Mouse (Mus musculus) left cerebral cortex, adult 2 months (tissue): ENCODE measurements around the gene Atp6v1e1. TPM values are rescaled to one million over a fixed set of nuclear protein-coding genes. Genes with fewer than 3 reads are reported as not detected.

Source experiments
- DNase-seq, 2 experiments: peaks; one replicate each; pipeline ENCODE4 v3.0.0; 2021 to 2022; ENCODE audit warnings: low spot score in 2 of 2, mixed read lengths in 1 of 2; ENCODE audit errors: extremely low spot score in 1 of 2
- H3K27ac ChIP-seq: fragments of 200-600 bp; 2 replicates; pipeline ENCODE4 v1.8.1; 2022
- H3K4me3 ChIP-seq: fragments of 200-600 bp; 2 replicates; pipeline ENCODE4 v1.8.1; 2022
- CTCF ChIP-seq: fragments of 200-600 bp; IDR thresholded peaks from 2 replicates; pipeline ENCODE4 v1.8.1; 2022; ENCODE audit warnings: antibody characterized with exemption, mild to moderate bottlenecking, moderate library complexity
- intact Hi-C: fragments of 180-260 bp; cut with DNase I; formaldehyde crosslinking; loops from one replicate; pipeline ENCODE4 v1.15.1; 2025
- microRNA-seq, 2 experiments: library from miRNA; unstranded; fragments of <30 nt; microRNA quantifications; one replicate each; pipeline ENCODE4 v1.2.0; 2021
- total RNA-seq, 2 experiments: library from RNA; stranded (reverse); gene quantifications; 2 replicates each; pipeline ENCODE4 v1.2.3; 2021

The Atp6v1e1 gene
- total RNA-seq, 2 experiments from 2014 or later = 519 to 532 TPM

DNA sequence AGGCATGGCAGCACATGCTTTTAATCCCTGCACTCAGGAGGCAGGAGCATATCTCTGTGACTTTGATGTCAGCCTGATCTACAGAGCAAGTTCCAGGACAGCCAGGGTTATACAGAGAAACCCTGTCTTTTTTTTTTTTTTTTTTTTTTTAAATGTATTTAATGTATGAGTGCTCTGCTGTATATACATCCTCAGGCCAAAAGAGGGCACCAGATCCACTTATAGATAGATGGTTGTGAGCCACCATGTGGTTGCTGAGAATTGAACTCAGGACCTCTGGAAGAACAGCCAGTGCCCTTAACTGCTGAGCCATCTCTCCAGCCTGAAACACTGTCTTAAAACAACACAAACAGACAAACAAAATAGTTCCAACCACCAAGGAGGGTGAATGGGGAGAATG is 33.7 kb downstream of the Atp6v1e1 start:
- Histone ChIP-seq H3K27ac (no peak overlapping the region), H3K4me3 (no peak overlapping the region)
- intact Hi-C loops = no loop called here
- peak; percentile 26 for TF ChIP-seq CTCF
- DNase-seq = no peak

- no peak for TF ChIP-seq CTCF
- intact Hi-C loops = no loop called here
- Histone ChIP-seq H3K4me3 (no peak overlapping the region), H3K27ac (no peak overlapping the region)
- no peak for DNase-seq
These were observed 34.5 kb downstream of the Atp6v1e1 start for GRCm38 (mm10) chr6:120788068-120788607.

DNA sequence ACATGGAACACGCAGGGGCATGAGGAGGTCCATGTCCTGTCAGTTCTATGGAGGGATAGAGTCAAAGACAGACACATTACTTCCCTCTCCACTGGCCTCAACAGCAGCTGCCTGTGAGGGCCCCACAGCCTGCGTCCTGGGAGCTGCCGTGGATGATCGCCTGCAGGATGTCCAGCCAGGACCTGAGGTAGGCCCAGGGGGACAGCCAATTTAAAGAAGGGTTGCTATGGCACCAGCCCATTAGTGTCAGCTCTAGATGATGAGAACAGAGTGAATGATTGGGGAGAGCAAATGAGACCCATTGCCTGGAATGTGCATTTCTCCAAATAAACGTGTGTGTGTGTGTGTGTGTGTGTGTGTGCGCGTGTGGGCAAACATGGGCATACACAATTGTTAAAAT is 38.2 kb downstream of the Atp6v1e1 start:
- Histone ChIP-seq H3K4me3 (no peak overlapping the region), H3K27ac (no peak overlapping the region)
- no peak for TF ChIP-seq CTCF
- DNase-seq = no peak
- intact Hi-C loops = no loop called here

GRCm38 (mm10) chr6:120782948-120783347 is 39.6 kb downstream of the Atp6v1e1 start:
- DNase-seq = no peak
- H3K4me3 ChIP-seq = no peak overlapping the region
- no peak overlapping the region for H3K27ac ChIP-seq
- intact Hi-C loops = no loop called here
- TF ChIP-seq CTCF = no peak

DNA sequence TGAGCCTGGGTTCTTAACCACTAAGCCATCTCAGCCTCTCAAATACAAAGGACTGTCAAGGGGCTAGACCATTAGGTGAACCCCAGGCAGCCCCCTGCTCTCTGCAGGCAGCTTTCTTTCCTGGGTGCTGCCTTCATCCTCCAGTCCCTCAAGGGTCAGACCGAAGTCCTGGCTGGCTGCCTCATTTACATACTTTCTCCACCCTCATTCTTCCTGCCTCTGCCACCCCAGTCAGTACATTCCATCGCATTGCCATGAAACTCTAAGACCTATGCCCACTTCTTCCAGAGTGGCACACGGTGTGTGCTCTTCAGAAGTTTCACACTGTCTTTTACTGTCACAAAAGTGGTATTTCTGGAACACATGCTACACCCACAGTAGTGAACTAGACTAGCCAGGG is 44.4 kb downstream of the Atp6v1e1 start:
- H3K27ac ChIP-seq = no peak overlapping the region
- intact Hi-C loops = no loop called here
- H3K4me3 ChIP-seq = no peak overlapping the region
- no peak for TF ChIP-seq CTCF
- DNase-seq = no peak

DNA sequence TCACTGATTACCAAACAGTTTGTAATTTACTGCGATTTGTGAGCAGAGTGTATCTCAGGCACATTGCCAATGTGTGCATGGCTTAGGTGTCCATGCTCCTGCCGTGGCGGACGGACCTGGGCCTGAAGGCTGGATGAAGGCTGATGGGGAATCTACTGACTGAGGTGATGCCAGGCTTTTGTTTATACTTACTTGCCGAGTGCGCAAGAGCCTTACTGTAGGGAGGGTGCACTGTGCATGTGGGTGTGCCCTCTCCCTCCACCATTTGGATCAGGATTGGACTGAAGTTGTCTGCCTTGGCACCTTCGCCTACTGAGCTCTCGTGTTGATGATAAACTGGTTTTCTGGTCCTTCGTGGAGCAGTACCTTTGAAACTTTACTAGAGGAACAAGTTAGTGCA is 45.1 kb downstream of the Atp6v1e1 start:
- TF ChIP-seq CTCF = no peak
- intact Hi-C loops = no loop called here
- DNase-seq = no peak
- H3K27ac ChIP-seq = no peak overlapping the region
- H3K4me3 ChIP-seq = no peak overlapping the region

DNA sequence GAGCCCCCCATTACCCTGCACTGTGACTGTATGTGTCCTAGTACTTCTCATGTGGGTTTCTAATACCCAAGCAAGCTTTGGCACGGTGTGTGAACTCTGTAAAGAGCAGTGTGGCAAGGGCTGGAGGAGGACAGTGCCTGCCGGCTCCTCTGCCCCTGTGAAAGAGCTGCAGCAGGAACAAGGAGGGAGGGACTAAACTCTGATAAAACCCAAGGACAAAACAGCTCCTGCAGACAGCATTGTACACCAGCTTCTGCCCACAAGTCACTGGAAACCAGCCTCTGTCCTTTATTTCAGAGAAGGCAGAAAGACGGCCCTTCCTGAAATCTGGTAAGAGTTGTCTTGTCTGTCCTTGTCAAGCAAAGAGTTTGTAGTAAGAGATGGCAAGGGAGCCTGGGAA is 46.3 kb downstream of the Atp6v1e1 start:
- no peak for DNase-seq
- Histone ChIP-seq H3K4me3 (no peak overlapping the region), H3K27ac (no peak overlapping the region)
- intact Hi-C loops = no loop called here
- TF ChIP-seq CTCF = no peak

DNA sequence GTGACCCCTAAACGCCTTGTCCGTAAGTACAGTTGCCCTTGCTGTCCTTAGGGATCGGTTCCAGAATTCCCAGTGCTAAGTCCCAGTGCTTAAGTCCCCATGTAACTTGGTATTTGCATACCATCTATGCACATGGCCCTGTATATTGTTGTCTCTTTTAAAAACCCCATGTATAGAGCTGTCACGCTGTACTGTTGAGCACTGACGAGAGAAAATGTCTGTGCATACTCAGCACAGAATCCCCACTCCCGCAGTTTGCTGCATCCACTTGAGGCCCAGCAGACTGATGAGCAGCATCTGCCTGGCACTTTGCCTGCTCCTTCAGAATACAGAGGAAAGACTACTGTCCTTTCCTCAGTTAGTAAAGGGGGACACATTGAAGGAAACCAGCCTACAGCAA is 48.8 kb downstream of the Atp6v1e1 start:
- peak overlapping the region; percentile 75 for H3K27ac ChIP-seq
- DNase-seq = no peak
- intact Hi-C loops = no loop called here
- no peak for TF ChIP-seq CTCF
- H3K4me3 ChIP-seq = peak overlapping the region; percentile 26

DNA sequence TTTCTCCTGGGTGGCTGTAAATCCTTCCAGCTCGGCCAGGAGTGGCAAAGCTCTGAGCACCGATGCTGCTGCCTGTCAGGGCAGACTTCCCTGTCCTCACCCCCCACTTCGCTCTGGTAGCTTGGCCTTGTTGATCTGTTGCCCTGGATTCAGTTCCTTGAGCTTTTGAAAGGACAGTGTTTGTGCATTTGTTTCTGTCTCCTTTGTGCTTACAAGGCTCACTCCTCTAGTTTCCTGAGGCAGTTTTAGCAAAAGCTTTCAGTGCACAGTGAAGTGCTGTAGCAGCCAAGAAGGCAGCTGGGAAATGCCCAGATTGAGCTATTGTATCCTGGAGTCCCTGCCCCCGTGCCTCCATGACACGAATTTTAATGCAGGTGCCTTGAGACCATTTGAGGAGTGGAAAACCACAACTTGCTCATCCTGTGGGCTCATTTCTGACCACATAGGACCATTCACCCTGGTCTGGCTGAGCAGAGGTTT is 49.4 kb downstream of the Atp6v1e1 start, which contains the start of gene Slc25a18:
TSS of gene Slc25a18 (plus strand) at position 430 of the 480 bp plus-strand sequence.
- Histone ChIP-seq H3K4me3 (peak within 1 kb of the TSS; percentile 26), H3K27ac (peak within 1 kb of the TSS; percentile 75)
- peak in 1 of 2 experiments; percentile 44 for DNase-seq
- intact Hi-C loops = no loop called here
- TF ChIP-seq CTCF = no peak

- peak overlapping the region; percentile 13 for H3K27ac ChIP-seq
- no peak overlapping the region for H3K4me3 ChIP-seq
- TF ChIP-seq CTCF = no peak
- DNase-seq = no peak
- intact Hi-C loops = no loop called here
These were observed 50.6 kb downstream of the Atp6v1e1 start for GRCm38 (mm10) chr6:120772025-120772424.

- TF ChIP-seq CTCF = peak; percentile 32
- intact Hi-C loops = no loop called here
- Histone ChIP-seq H3K27ac (no peak overlapping the region), H3K4me3 (no peak overlapping the region)
- DNase-seq = no peak
These were observed 51.2 kb downstream of the Atp6v1e1 start for GRCm38 (mm10) chr6:120771366-120771765.

GRCm38 (mm10) chr6:120769972-120770371 is 52.6 kb downstream of the Atp6v1e1 start:
- TF ChIP-seq CTCF = no peak
- Histone ChIP-seq H3K27ac (no peak overlapping the region), H3K4me3 (no peak overlapping the region)
- intact Hi-C loops = no loop called here
- no peak for DNase-seq

DNA sequence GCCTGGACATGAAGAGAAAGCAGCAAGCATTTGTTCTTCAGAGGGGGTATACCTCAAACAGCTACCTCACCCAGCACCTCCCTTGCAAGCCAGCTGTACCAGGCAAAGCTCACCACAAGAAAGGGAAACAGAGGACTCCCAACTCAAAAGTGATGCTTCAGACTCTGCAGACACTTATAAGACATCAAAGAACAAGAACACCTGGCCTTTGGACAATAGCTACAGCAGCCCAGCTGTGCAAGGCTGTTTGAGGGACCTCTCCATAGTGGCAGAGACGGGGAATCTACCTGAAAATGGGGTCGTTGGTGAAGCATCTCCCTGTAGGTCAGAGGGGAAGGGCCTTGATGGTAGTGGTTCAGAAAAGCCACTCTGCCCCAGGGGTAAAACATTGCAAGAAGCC is 61.4 kb downstream of the Atp6v1e1 start:
- no peak for DNase-seq
- TF ChIP-seq CTCF = no peak
- H3K27ac ChIP-seq = no peak overlapping the region
- intact Hi-C loops = no loop called here
- H3K4me3 ChIP-seq = no peak overlapping the region

GRCm38 (mm10) chr6:120746416-120746815 is 76.2 kb downstream of the Atp6v1e1 start:
- no peak overlapping the region for H3K27ac ChIP-seq
- H3K4me3 ChIP-seq = no peak overlapping the region
- no peak for TF ChIP-seq CTCF
- intact Hi-C loops = no loop called here
- no peak for DNase-seq

Small RNAs within 50 kb of the gene (microRNA-seq; reads per million reads assigned to microRNA genes)
- gene Gm25193 = 0 reads per million in 2 experiments

Other genes starting within 250 kb of the Atp6v1e1 start
- gene Cecr2, start 156.4 kb downstream of the Atp6v1e1 start, total RNA-seq = 1 to 10 TPM; 3.1 to 4.1 TPM
- 10 to 100 TPM; 65.3 to 75.6 TPM for gene Slc25a18, start 49.2 kb downstream of the Atp6v1e1 start, total RNA-seq
- 10 to 100 TPM; 44.0 to 51.4 TPM for gene Bcl2l13, start 13.4 kb upstream of the Atp6v1e1 start, total RNA-seq
- gene Bid, start 94.1 kb upstream of the Atp6v1e1 start, total RNA-seq = 1 to 10 TPM; 9.0 to 9.8 TPM